Mouse (Mus musculus) liver, embryonic 14.5 days (tissue): Measurements from ENCODE around the gene Hyal3. TPM values are rescaled to one million over a fixed set of nuclear protein-coding genes. Genes with fewer than 3 reads are reported as not detected.

Source experiments
- ATAC-seq: fragments of 200-750 bp; cut with Nextera tagmentation; 2 replicates; pipeline ENCODE4 v1.8.0; 2017; ENCODE audit warnings: moderate number of reproducible peaks, mild to moderate bottlenecking, moderate library complexity; ENCODE audit not compliant: insufficient read depth
- DNase-seq, 3 experiments: peaks; one replicate each; pipeline ENCODE4 v3.0.0-alpha.2; 2012 to 2013; ENCODE audit warnings: low read depth in 3 of 3, low spot score in 3 of 3
- H3K27ac ChIP-seq: fragments of 300-500 bp; sonication (generic); 2 replicates; pipeline ENCODE4 v1.5.1; 2014; ENCODE audit warnings: moderate library complexity, mild to moderate bottlenecking, control low read depth, inconsistent platforms
- H3K27me3 ChIP-seq: fragments of 300-500 bp; sonication (generic); 2 replicates; pipeline ENCODE4 v1.6.1; 2014; ENCODE audit warnings: mild to moderate bottlenecking, low read length, moderate library complexity; ENCODE audit not compliant: control insufficient read depth, insufficient read depth
- H3K36me3 ChIP-seq: fragments of 300-500 bp; sonication (generic); replicated peaks from 2 replicates; pipeline ENCODE4 v1.6.1; 2014; ENCODE audit warnings: low read depth; ENCODE audit not compliant: control insufficient read depth, insufficient read depth
- H3K4me1 ChIP-seq, 2 experiments: fragments of 200-500 bp in 1 of 2; fragments of 300-500 bp in 1 of 2; sonication (generic) in 1 of 2; replicated peaks; 2 replicates each; pipeline ENCODE4 v1.6.1; 2012 to 2014; ENCODE audit warnings: antibody characterized with exemption in 1 of 2, inconsistent platforms in 1 of 2, low read length in 1 of 2; ENCODE audit not compliant: control insufficient read depth in 2 of 2, insufficient read depth in 2 of 2
- H3K4me2 ChIP-seq: fragments of 300-500 bp; sonication (generic); 2 replicates; pipeline ENCODE4 v1.6.1; 2014; ENCODE audit warnings: low read depth, mild to moderate bottlenecking, control low read depth, moderate library complexity
- H3K4me3 ChIP-seq, 2 experiments: fragments of 200-500 bp in 1 of 2; fragments of 300-500 bp in 1 of 2; sonication (generic) in 1 of 2; 2 replicates each; pipeline ENCODE4 v1.5.1; 2012 to 2014; ENCODE audit warnings: low read depth in 2 of 2, low read length in 2 of 2, mild to moderate bottlenecking in 2 of 2, control low read depth in 1 of 2, inconsistent platforms in 1 of 2, moderate library complexity in 1 of 2; ENCODE audit not compliant: insufficient read depth in 1 of 2
- H3K9ac ChIP-seq: fragments of 300-500 bp; sonication (generic); replicated peaks from 2 replicates; pipeline ENCODE4 v1.6.1; 2014; ENCODE audit warnings: mild to moderate bottlenecking, control low read depth, moderate library complexity
- H3K9me3 ChIP-seq: fragments of 300-500 bp; sonication (generic); 2 replicates; pipeline ENCODE4 v1.6.1; 2016; ENCODE audit warnings: low read length, mixed read lengths; ENCODE audit not compliant: control insufficient read depth
- CTCF ChIP-seq: IDR thresholded peaks from 2 replicates; pipeline ENCODE4 v1.5.1; 2016; ENCODE audit warnings: antibody characterized with exemption, low read depth, control low read depth
- EP300 ChIP-seq: IDR thresholded peaks from 2 replicates; pipeline ENCODE4 v1.6.1; 2016; ENCODE audit warnings: antibody characterized with exemption, low read depth
- WGBS: fragments of 180-500 bp; shearing (Covaris S2); extraction: QIAGEN DNeasy Blood & Tissue Kit; methylation state at CpG from one replicate; pipeline ENCODE4 v1.1.7; 2014; ENCODE audit not compliant: insufficient replicate concordance; 5-methylcytosine and 5-hydroxymethylcytosine counted together
- polyA plus RNA-seq, 2 experiments: library from polyadenylated mRNA; depleted of rRNA in 1 of 2; stranded (reverse) in 1 of 2; unstranded in 1 of 2; fragments of >200 nt; fragmentation: Nextera tagmentation in 1 of 2; extraction: Ambion mirVana in 1 of 2; gene quantifications; 2 replicates each; pipeline versions ENCODE4 v1.2.1 to v1.2.3; 2012 to 2014

The Hyal3 gene
- polyA plus RNA-seq (2012; rRNA removed) (0.45 and 0.80 TPM in 2 replicates), polyA plus RNA-seq (2014; fragmentation: Nextera tagmentation; extraction: Ambion mirVana) (0.69 and 0.87 TPM in 2 replicates)

GRCm38 (mm10) chr9:107580501-107581317, at the start of gene Hyal3:
Hyal3 (plus strand) TSS chr9:107580818.
- Histone ChIP-seq H3K27me3 (no peaks in the 10 kb centered on the region), H3K36me3 (no peaks in the 10 kb centered on the region; the same call in 1 of the 2 replicates), H3K4me3 (peak within 1 kb of the TSS; percentile 72 to 86), H3K4me1 (peaks cover 25 to 39% of the 10 kb centered on the region in 2 experiments), H3K27ac (peak within 1 kb of the TSS; percentile 96), H3K4me2 (peak within 1 kb of the TSS; percentile 100), H3K9me3 (no peaks in the 10 kb centered on the region), H3K9ac (peak within 1 kb of the TSS; percentile 92)
- 1% methylated on average over 32 of the region's 32 CpGs for WGBS
- TF ChIP-seq EP300 (peak; percentile 11; the same call in 1 of the 2 replicates), CTCF (no peak)
- DNase-seq (peak; percentile 82 to 87 (median 84)), ATAC-seq (peak; percentile 79)

GRCm38 (mm10) chr9:107533791-107534407, 46.7 kb upstream of the Hyal3 start, which contains the start of gene Tmem115:
Tmem115 (plus strand) TSS chr9:107533945.
- Histone ChIP-seq H3K36me3 (peaks cover 15% of the 10 kb centered on the region), H3K9ac (peak within 1 kb of the TSS; percentile 94), H3K4me1 (peaks cover 8 to 22% of the 10 kb centered on the region in 2 experiments), H3K27me3 (no peaks in the 10 kb centered on the region), H3K4me3 (peak within 1 kb of the TSS; percentile 81 to 94), H3K9me3 (no peaks in the 10 kb centered on the region), H3K4me2 (peak within 1 kb of the TSS; percentile 82), H3K27ac (peak within 1 kb of the TSS; percentile 65)
- peak; percentile 87 to 91 (median 90) for DNase-seq
- under 1% methylated on average over 48 of the region's 48 CpGs for WGBS
- peak; percentile 90 for ATAC-seq
- TF ChIP-seq CTCF, result no peak
- TF ChIP-seq EP300, result no peak

- Histone ChIP-seq H3K9ac (peak overlapping the region; percentile 94), H3K36me3 (peaks cover 23% of the 10 kb centered on the region), H3K4me1 (peaks cover 8 to 22% of the 10 kb centered on the region in 2 experiments), H3K9me3 (no peaks in the 10 kb centered on the region), H3K27ac (peak overlapping the region; percentile 65), H3K4me2 (peak overlapping the region; percentile 82), H3K4me3 (peak overlapping the region; percentile 81 to 94), H3K27me3 (no peaks in the 10 kb centered on the region)
- WGBS, result under 1% methylated on average over 40 of the region's 40 CpGs
- DNase-seq (no peak), ATAC-seq (peak; percentile 50)
- TF ChIP-seq CTCF, result no peak
- TF ChIP-seq EP300, result no peak
Observed at GRCm38 (mm10) chr9:107534408-107535202, 46.0 kb upstream of the Hyal3 start.

DNA sequence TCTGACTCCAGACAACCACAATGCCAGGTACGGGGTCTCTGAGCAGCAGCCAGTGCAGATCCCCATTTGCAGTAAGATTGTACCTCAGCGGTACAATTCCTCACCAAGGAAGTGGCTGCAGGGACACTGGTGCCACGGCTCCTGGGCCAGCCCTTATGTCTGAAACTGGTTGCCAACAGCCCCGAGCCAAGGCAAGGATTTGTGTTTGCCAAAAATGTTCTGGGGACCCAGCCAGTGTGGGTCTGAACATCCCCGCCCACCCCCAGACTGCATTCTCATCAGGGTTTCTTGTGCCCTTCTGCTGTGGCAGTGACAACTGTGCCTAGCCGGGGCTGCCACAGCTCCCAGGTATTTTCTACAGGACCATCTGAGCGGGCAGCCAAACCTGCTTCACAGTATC, 42.4 kb upstream of the Hyal3 start:
- Histone ChIP-seq H3K27me3 (no peaks in the 10 kb centered on the region), H3K4me3 (no peak overlapping the region), H3K4me2 (no peak overlapping the region), H3K36me3 (peaks cover 27% of the 10 kb centered on the region), H3K4me1 (peaks cover 13 to 32% of the 10 kb centered on the region in 2 experiments), H3K9me3 (no peaks in the 10 kb centered on the region), H3K9ac (no peak overlapping the region), H3K27ac (no peak overlapping the region)
- DNase-seq (no peak), ATAC-seq (no peak)
- WGBS, result 83% methylated on average over 7 of the region's 7 CpGs
- TF ChIP-seq CTCF (no peak), EP300 (no peak)
